Mouse (Mus musculus) midbrain, embryonic 16.5 days (tissue): ENCODE measurements around the gene Zcchc13. TPM values are rescaled to one million over a fixed set of nuclear protein-coding genes. Genes with fewer than 3 reads are reported as not detected.

ENCODE experiments used
- ATAC-seq: fragments of 200-750 bp; cut with Nextera tagmentation; 2 replicates; pipeline ENCODE4 v1.8.0; 2017; ENCODE audit warnings: moderate TSS enrichment
- H3K27ac ChIP-seq: fragments of 300-500 bp; sonication (generic); 2 replicates; pipeline ENCODE4 v1.5.1; 2014; ENCODE audit warnings: mild to moderate bottlenecking, low read length, mixed read lengths
- H3K27me3 ChIP-seq: fragments of 300-500 bp; sonication (generic); 2 replicates; pipeline ENCODE4 v1.6.1; 2014; ENCODE audit warnings: low read depth, low read length, mixed read lengths; ENCODE audit not compliant: control insufficient read depth, insufficient read depth
- H3K36me3 ChIP-seq: fragments of 300-500 bp; sonication (generic); 2 replicates; pipeline ENCODE4 v1.6.1; 2014; ENCODE audit warnings: mild to moderate bottlenecking, low read length, moderate library complexity, mixed read lengths; ENCODE audit not compliant: control insufficient read depth, insufficient read depth
- H3K4me1 ChIP-seq: fragments of 300-500 bp; sonication (generic); 2 replicates; pipeline ENCODE4 v1.6.1; 2014; ENCODE audit warnings: mild to moderate bottlenecking, low read length, mixed read lengths; ENCODE audit not compliant: control insufficient read depth, insufficient read depth
- H3K4me2 ChIP-seq: fragments of 300-500 bp; sonication (generic); 2 replicates; pipeline ENCODE4 v1.6.1; 2014; ENCODE audit warnings: mild to moderate bottlenecking, low read length, mixed read lengths
- H3K4me3 ChIP-seq: fragments of 300-500 bp; sonication (generic); 2 replicates; pipeline ENCODE4 v1.5.1; 2014; ENCODE audit warnings: low read depth, mild to moderate bottlenecking, low read length, moderate library complexity, mixed read lengths
- H3K9ac ChIP-seq: fragments of 300-500 bp; sonication (generic); 2 replicates; pipeline ENCODE4 v1.6.1; 2014; ENCODE audit warnings: low read depth, low read length, mixed read lengths
- H3K9me3 ChIP-seq: fragments of 300-500 bp; sonication (generic); replicated peaks from 2 replicates; pipeline ENCODE4 v1.6.1; 2014; ENCODE audit warnings: mild to moderate bottlenecking, low read length, mixed read lengths; ENCODE audit not compliant: control insufficient read depth, poor library complexity, severe bottlenecking
- WGBS: fragments of 180-500 bp; shearing (Covaris S2); extraction: QIAGEN DNeasy Blood & Tissue Kit; methylation state at CpG from one replicate; pipeline ENCODE4 v1.1.7; 2014; 5-methylcytosine and 5-hydroxymethylcytosine counted together
- polyA plus RNA-seq: library from polyadenylated mRNA; unstranded; fragments of >200 nt; fragmentation: Nextera tagmentation; extraction: Ambion mirVana; gene quantifications from 2 replicates; pipeline ENCODE4 v1.2.1, GENCODE M21; 2015

Gene Zcchc13
- polyA plus RNA-seq = not detected in 2 replicates

GRCm38 (mm10) chrX:103630303-103630702 is at the start of gene Zcchc13:
Gene Zcchc13 (plus strand): TSS chrX:103630586.
- H3K4me1 ChIP-seq = no peaks in the 10 kb centered on the region
- 79% methylated on average over 12 of the region's 12 CpGs for WGBS
- no peak within 1 kb of the TSS for H3K4me2 ChIP-seq
- H3K36me3 ChIP-seq = no peaks in the 10 kb centered on the region
- no peak within 1 kb of the TSS for H3K4me3 ChIP-seq
- H3K27me3 ChIP-seq = peaks cover 3% of the 10 kb centered on the region; the same call in 1 of the 2 replicates
- H3K9ac ChIP-seq = no peak within 1 kb of the TSS
- ATAC-seq = no peak
- no peaks in the 10 kb centered on the region for H3K9me3 ChIP-seq
- no peak within 1 kb of the TSS for H3K27ac ChIP-seq

DNA sequence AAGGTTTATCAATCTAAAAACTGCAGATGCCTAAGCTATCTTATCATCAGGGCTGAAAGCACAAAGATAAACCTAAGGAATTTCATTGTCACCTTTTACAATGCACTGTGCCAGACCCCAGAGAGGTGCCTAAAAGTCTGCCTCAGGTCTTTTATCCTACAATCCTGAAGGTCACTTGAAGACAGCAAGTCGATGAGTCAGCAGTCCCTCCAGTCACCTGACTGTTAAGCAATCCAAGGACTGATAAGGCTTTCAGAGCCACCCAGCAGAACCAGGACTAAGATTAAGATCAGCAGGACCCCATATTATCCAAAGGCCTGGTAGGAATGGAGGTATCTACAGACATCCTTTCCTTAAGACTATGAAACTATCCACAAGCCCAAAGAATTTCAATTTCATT is 46.1 kb upstream of the Zcchc13 start:
- WGBS = 83% methylated on average over 1 of the region's 1 CpGs
- Histone ChIP-seq H3K4me1 (no peaks in the 10 kb centered on the region), H3K36me3 (no peaks in the 10 kb centered on the region; the same call in 1 of the 2 replicates), H3K27me3 (no peaks in the 10 kb centered on the region), H3K9ac (no peak overlapping the region), H3K4me2 (no peak overlapping the region), H3K9me3 (no peaks in the 10 kb centered on the region), H3K27ac (no peak overlapping the region), H3K4me3 (no peak overlapping the region)
- no peak for ATAC-seq

DNA sequence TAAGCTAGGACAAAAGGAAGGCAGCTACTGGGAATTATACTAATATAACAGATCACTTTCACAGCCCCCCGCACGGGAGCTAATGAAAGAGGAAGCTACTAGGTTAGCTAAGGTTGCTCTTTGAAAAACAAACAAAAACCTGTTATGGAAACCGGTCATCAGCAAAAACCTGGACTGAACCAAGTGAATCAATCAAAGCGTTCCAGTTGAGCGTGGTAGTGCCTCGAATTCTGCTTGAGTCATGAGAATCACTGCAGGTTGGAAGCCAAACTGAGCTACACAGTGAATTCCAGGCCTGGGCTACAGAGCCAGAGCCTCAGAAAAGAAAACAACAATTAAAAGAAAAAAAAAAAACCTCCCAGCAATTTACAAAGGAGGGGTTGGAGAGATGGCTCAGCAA is 38.3 kb upstream of the Zcchc13 start:
- Histone ChIP-seq H3K4me2 (no peak overlapping the region), H3K27ac (no peak overlapping the region), H3K9me3 (no peaks in the 10 kb centered on the region), H3K4me3 (no peak overlapping the region), H3K9ac (no peak overlapping the region), H3K4me1 (no peaks in the 10 kb centered on the region), H3K27me3 (no peaks in the 10 kb centered on the region), H3K36me3 (no peaks in the 10 kb centered on the region)
- no peak for ATAC-seq
- WGBS = 98% methylated on average over 6 of the region's 6 CpGs

DNA sequence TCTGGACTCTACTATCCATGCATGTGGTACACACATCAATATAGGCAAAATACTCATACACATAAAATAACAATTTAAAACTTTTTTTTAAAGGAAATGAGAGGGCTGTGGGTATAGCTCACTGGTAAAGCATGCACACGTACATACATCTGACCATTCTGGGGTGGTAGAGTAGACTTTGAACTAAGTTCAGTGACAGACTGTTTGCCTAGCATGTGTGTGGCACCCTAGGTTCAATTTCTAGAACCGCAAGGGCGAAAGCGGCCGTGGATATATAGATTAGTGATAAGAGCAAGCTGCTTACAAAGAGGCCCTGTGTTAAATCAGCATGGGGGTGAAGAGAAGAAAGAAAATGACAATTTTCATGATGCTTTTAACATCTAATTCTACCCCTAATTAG is 27.8 kb upstream of the Zcchc13 start:
- H3K36me3 ChIP-seq = peaks cover 5% of the 10 kb centered on the region
- WGBS = 97% methylated on average over 5 of the region's 5 CpGs

DNA sequence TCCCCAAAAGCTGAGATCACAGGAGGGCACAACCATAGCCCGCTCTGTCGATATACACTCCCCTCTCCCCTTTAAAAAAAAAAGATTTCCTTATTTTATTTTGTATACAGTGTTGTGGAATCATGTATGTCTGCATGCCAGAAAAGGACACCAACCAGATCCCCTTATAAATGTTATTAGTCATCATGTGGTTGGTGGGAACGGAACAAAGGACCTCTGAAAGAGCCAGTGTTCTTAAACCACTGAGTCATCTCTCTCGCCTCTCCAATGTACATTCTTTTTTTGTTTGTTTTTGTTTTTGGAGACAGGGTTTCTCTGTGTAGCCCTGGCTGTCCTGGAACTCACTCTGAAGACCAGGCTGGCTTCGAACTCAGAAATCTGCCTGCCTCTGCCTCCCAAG is 26.2 kb upstream of the Zcchc13 start:
- H3K36me3 ChIP-seq = peaks cover 3% of the 10 kb centered on the region
- no peak overlapping the region for H3K4me2 ChIP-seq
- no peak overlapping the region for H3K27ac ChIP-seq
- no peak for ATAC-seq
- no peaks in the 10 kb centered on the region for H3K9me3 ChIP-seq
- no peaks in the 10 kb centered on the region for H3K27me3 ChIP-seq
- no peaks in the 10 kb centered on the region for H3K4me1 ChIP-seq
- H3K9ac ChIP-seq = no peak overlapping the region
- WGBS = 88% methylated on average over 5 of the region's 5 CpGs
- no peak overlapping the region for H3K4me3 ChIP-seq

More for the DNA sequence above, 27.8 kb upstream of the Zcchc13 start:
- H3K4me3 ChIP-seq = no peak overlapping the region
- no peak overlapping the region for H3K27ac ChIP-seq
- ATAC-seq = no peak
- no peaks in the 10 kb centered on the region for H3K4me1 ChIP-seq
- H3K9me3 ChIP-seq = no peaks in the 10 kb centered on the region
- H3K4me2 ChIP-seq = no peak overlapping the region
- H3K27me3 ChIP-seq = no peaks in the 10 kb centered on the region
- no peak overlapping the region for H3K9ac ChIP-seq

- Histone ChIP-seq H3K36me3 (peaks cover 3% of the 10 kb centered on the region), H3K9me3 (no peaks in the 10 kb centered on the region), H3K4me3 (no peak overlapping the region), H3K9ac (no peak overlapping the region), H3K27me3 (no peaks in the 10 kb centered on the region), H3K4me1 (no peaks in the 10 kb centered on the region), H3K4me2 (no peak overlapping the region), H3K27ac (no peak overlapping the region)
- ATAC-seq = no peak
- WGBS = 97% methylated on average over 8 of the region's 8 CpGs
These were observed 24.9 kb upstream of the Zcchc13 start for GRCm38 (mm10) chrX:103605473-103605872.

DNA sequence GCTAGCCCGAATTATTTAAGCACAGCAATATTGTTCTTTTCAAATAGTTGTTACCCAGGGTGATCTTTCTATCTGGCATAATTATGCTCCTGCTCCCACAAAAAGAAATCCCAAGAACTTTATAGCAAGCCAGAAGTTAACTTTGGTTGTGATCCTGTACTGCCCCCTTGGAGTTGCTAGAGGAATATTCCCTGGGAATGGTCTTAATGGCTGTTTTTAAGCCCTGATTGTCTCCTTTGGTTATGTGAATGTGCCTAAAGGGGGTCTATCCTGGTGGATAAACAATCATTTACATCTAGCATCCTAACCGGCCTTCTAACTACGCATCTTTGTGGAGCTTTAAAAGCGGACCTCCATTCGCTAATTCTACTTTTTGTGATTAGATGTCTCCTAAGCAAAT is 20.0 kb upstream of the Zcchc13 start:
- Histone ChIP-seq H3K9me3 (no peaks in the 10 kb centered on the region), H3K36me3 (peaks cover 1% of the 10 kb centered on the region; the same call in 1 of the 2 replicates), H3K27me3 (no peaks in the 10 kb centered on the region), H3K4me1 (no peaks in the 10 kb centered on the region), H3K9ac (no peak overlapping the region), H3K4me3 (no peak overlapping the region), H3K27ac (no peak overlapping the region), H3K4me2 (no peak overlapping the region)
- 99% methylated on average over 5 of the region's 5 CpGs for WGBS
- no peak for ATAC-seq

DNA sequence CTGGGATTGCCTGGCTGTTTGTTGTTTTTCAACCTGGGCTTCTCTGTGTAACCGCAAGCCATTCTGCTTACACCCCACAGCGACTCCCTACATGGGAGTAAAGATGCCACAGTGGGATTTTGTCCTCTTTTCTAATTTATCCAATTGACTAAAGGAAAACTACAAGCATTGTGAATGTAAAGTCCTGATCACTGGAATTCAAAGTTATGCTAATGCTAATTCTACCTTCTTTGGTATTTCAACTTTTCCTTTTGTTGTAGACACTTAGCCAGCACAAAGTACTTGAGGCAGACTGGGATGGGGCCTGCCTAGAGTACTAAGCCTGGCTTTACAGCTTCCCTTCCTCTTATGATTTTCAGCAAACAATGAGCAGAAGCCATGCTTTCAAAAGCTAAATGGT is 18.9 kb upstream of the Zcchc13 start:
- Histone ChIP-seq H3K27ac (no peak overlapping the region), H3K9me3 (no peaks in the 10 kb centered on the region), H3K4me1 (peaks cover 8% of the 10 kb centered on the region), H3K36me3 (no peaks in the 10 kb centered on the region), H3K4me3 (no peak overlapping the region), H3K4me2 (no peak overlapping the region), H3K9ac (no peak overlapping the region), H3K27me3 (no peaks in the 10 kb centered on the region)
- ATAC-seq = no peak
- WGBS = 91% methylated on average over 2 of the region's 2 CpGs

- WGBS = 95% methylated on average over 24 of the region's 24 CpGs
- Histone ChIP-seq H3K4me3 (no peak overlapping the region), H3K36me3 (no peaks in the 10 kb centered on the region), H3K27me3 (no peaks in the 10 kb centered on the region), H3K4me1 (peaks cover 17% of the 10 kb centered on the region), H3K9me3 (no peaks in the 10 kb centered on the region), H3K4me2 (no peak overlapping the region), H3K27ac (no peak overlapping the region), H3K9ac (no peak overlapping the region)
- no peak for ATAC-seq
These were observed 15.6 kb upstream of the Zcchc13 start for GRCm38 (mm10) chrX:103614700-103615233.
